Mouse (Mus musculus) right cerebral cortex, adult 18-20 months (tissue): ENCODE measurements around the gene Neb.
A peak's percentile ranks its signal among the peaks of the same experiment; 100 is the strongest.

Source experiments
- DNase-seq: peaks from one replicate; pipeline ENCODE4 v3.0.0; 2022; ENCODE audit warnings: mixed read lengths

Neb gene

DNA sequence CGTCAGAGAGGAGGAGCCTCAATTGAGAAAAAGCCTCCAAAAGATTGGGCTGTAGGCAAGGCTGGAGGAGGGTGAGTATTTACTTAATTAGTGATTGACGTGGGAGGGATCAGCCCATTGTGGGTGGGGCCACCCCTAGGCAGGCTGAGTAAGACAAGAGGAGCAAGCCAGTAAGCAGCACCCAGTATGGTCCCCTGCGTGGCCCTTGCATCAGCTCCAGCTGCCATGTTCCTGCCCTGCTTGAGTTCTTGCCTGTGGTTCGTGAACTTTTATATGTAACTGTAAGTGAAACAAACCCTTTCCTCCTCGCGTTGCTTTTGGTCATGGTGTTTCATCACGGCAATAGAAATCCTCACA, at the start of gene Neb:
Gene Neb, minus strand, starts transcription at position 27 of the 357 bp plus-strand sequence.
- no peak for DNase-seq

- DNase-seq: no peak
Measured at GRCm38 (mm10) chr2:52427383-52427782, 49.1 kb upstream of the Neb start.

DNA sequence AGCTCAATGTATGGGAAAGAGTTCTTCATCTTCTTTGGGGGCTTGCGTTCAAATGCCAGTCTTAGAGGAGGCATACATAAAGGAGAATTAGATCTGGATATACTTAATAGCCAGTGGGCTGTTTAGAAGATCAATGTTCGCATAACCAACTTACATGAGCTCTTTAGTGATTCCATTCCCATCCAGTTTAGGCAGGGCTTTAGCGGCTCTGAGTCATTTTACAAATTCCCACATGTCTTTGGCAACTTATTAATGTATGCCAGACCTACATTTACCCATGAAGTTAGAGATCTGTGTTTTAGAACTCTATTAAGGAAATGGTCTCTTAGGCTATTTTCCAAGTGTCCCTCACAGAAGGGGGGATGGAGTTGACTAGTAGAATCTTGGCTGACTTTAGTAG, 47.8 kb upstream of the Neb start:
- no peak for DNase-seq

- no peak for DNase-seq
Measured at GRCm38 (mm10) chr2:52425523-52425795, 47.2 kb upstream of the Neb start.

DNA sequence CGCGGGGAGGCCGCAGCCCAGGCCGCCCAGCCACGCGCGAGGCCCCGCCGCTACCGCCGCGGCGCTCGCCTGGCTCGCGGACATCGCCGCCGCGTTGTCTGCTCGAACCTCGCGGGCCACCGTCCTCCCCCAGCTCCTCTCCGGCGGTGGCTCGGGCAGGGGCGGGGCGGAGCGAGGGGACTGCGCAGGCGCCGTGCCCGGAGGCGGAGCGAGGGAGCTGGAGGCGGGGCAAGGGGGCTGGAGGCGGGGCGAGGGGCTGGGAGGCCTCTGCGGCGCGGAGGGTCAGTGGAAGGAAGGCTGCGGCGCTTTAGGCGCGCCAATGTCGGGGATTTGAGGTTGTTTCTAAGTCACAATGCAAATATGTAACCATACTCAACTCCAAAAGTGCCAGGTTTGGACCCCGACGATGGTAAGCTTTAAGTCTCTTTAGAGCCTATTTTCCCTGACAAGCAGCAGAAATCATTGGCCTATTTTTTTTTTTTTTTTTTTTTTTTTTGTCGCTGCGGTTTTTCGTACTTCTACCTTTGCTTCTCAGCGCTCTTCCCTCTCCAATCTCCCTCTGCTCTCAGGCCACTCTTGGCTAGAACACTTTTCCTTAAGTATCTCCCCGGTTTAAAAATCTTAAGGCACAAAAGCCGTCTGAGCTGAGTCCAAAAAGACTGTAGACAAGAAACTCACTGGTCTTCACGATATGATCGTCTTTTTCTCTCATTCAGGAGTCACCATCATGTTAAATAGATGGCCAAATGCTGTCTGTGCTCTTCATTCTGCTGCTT, 46.7 kb upstream of the Neb start, which contains the start of gene Arl5a:
Gene Arl5a, minus strand, starts transcription at position 155 of the 776 bp plus-strand sequence.
- DNase-seq: peak; percentile 96

- DNase-seq: peak; percentile 56
Measured at GRCm38 (mm10) chr2:52424248-52424728, 46.0 kb upstream of the Neb start.

- no peak for DNase-seq
Measured at GRCm38 (mm10) chr2:52423611-52424247, 45.5 kb upstream of the Neb start.

DNA sequence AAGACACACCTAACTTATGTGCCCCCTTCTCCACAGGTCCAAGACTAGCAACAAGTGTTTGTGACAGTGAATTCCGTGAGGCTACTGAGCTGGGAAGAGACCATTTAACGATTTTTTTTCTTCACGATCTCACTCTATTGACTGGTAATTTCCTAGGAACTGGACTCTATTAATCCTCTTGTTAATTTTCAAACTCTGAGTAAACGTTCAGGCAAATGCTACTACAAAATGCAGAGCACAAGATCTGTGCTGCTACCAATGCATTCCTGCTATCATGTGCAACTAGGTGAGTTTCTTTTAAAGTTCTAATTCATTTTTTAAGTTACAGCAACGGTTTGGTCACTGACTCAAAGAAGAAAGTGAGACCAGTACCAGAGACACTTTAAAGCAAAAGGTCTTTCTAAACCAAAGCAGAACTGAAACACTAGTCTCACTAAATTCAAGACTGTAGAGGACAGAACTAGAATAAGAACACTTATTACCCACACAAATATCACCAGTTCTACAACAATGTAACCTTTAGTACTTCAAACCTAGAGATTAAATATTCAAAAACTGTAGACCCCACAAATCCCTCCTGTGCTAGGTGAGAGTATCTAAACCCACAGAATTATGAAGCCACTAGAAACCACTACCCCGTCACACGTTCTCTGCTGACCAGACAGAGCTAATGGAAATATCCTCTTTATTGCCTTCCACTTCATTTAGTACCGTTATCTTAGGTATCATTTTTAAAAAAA, 44.8 kb upstream of the Neb start:
- DNase-seq: no peak

DNA sequence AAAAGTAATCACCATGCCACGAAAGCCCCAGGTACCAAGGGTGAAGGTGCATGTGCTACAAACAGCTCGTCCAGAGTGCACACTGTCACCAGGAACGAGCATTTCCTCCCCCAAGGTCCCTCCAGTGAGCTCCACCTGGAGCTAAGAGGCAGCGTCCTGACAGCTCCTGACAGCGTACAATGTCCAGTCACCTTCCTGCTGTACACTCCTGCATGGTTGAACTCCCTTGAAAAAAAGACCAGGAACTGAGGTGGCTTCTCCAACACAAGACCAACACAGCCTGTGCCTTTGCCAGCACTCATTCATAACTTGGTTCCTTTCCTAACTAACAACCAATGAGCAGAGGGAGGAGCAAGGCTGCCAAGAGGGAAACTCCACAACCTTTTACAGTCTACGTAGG, 42.9 kb upstream of the Neb start:
- DNase-seq: no peak

- no peak for DNase-seq
Measured at GRCm38 (mm10) chr2:52420001-52420710, 41.9 kb upstream of the Neb start.

- DNase-seq: no peak
Measured at GRCm38 (mm10) chr2:52419295-52419694, 41.0 kb upstream of the Neb start.

DNA sequence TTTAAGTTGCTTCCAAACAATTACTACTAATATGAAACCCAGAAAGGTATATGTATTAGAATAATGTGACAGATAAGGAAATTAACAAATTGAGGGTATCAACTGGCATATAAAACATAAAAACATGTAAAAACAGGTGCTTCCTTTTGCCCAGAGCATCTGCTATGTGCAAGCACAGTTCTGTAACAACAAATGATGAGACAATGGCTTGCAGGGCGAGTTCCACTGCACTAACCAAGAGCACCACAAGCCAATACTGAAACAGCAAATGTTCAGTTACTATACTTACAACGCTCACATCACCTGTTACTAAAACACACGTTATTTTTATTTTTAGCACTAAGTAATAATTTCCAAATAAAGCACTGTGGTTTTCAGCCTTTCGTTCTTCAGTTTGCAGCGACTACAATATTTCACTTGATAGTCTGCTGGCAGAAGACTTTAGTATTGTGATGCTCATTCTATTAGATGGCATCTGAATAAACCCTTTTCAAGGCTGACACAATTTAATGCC, 34.3 kb upstream of the Neb start:
- no peak for DNase-seq

- no peak for DNase-seq
Measured at GRCm38 (mm10) chr2:52406480-52406879, 28.2 kb upstream of the Neb start.

- no peak for DNase-seq
Measured at GRCm38 (mm10) chr2:52405238-52405637, 27.0 kb upstream of the Neb start.

DNA sequence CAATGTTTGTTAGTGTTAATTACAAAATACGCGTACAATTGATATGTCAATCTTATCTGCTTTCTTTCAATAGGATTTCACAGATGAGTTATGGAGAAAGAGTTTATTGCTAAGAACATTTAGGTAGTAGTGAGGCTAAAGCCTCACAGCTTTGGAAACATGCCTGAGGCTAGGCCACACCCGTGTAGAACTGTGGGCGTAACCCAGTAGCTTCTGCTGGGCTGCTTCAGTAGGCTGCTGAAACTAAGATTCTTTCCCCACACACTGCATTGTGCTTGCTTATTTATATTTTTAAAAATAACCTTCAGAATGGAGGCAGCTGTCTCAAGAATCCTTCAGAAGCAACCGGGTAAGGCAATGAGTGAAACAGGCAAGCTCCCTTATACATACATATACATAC, 16.3 kb upstream of the Neb start:
- DNase-seq: peak; percentile 19

DNA sequence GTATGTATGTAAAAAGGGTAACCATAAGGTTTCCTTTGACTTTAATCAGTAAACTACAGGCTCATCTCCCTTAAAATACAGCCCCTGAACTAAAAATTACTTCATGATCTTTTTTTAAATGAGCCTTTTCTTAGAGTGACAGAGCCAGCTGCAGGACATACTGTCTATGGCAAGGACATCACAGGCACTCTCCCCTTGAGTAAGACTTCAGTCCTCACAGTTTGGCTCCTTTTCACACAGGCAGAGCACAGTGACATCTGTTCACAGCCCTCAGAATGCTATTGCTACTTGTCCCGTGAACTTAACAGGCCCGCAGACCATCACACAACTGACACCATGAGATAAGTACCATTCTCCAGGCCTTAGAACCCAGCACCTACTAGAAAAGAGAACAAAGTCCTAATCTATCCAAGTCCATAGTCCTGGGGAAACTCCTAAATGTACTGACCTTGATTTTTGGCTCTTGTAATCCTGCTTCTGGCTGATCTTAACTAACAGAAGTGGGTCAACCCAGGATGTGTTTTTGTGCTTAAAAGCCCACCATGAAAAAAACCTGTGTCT, 12.2 kb upstream of the Neb start:
- DNase-seq: no peak

GRCm38 (mm10) chr2:52389975-52390374, 11.7 kb upstream of the Neb start:
- no peak for DNase-seq

DNA sequence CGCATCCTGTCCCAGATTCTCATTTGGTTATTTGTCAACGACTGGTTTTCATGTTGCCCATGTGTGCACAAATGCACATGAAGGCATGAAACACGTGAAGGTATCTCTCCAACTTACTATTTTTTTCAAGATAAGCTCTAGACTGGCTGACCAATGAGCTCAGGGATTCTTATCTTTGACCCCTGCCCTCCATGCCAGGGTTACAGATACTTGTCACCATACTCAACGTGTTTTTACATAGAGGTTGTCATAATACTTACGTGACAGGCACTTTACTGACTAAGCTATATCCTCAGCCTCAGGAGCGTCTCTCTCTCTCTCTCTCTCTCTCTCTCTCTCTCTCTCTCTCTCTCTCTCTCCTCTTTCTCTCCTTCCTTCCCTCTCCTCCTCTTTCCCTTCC, 8.2 kb upstream of the Neb start:
- DNase-seq: no peak

DNA sequence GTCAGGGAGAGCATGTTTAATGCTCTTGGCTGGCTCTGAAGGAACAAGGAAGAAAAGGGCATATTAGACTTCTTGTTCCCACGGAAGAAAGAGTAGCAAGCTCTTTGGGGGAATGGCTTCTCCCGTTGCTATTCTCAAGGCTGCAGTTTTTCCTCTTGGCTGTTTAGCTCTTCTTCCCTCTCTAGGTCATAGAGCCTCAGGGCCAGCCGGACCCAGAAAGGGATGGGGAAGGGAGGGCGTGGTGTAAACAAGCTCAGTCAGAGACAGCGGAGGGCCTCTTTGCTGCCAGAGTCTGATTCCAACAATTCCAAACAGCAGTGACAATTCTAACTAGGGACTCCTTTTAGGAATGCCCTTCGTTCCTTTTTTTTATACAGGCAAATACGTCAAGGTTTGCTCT, 7.8 kb upstream of the Neb start:
- DNase-seq: no peak

GRCm38 (mm10) chr2:52378848-52379261, 581 bp upstream of the Neb start:
- DNase-seq: no peak

- DNase-seq: no peak
Measured at GRCm38 (mm10) chr2:52377706-52378447, 397 bp downstream of the Neb start.

DNA sequence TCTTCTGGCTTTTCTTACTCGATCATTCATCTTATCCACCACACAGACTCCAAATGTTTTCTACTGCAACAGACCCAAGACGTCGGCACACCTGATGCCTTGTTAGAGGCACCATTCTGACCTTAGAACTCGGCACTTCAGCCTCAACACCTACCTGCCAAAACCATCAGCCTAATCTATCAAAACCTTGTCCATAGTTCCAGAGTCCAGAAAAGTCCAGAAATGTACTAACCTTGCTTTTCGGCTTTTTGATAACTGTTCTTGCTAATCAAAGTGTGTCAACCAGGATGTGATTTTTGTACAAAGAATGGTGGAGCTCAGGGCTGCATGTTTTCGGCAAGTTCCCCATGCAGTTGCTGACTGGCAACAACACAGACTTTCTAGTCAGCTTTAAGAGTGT, 3.6 kb downstream of the Neb start:
- DNase-seq: no peak
